Mouse (Mus musculus) embryo, embryonic 10.5 days (tissue): ENCODE measurements around the gene Chst4.

Experiments
- DNase-seq: peaks from one replicate; pipeline ENCODE4 v3.0.0-alpha.2; 2015; ENCODE audit warnings: low spot score

Gene Chst4

GRCm38 (mm10) chr8:110039659-110040058, at the start of gene Chst4:
TSS of gene Chst4 (minus strand) at chr8:110039740.
- no peak for DNase-seq

GRCm38 (mm10) chr8:110082416-110083105, 43.0 kb upstream of the Chst4 start:
- no peak for DNase-seq

GRCm38 (mm10) chr8:110079282-110080221, 40.0 kb upstream of the Chst4 start, which contains the start of gene Zfp612:
TSS of gene Zfp612 (plus strand) at chr8:110079746.
- peak; percentile 71 for DNase-seq

GRCm38 (mm10) chr8:110074496-110074895, 35.0 kb upstream of the Chst4 start:
- DNase-seq, result no peak

GRCm38 (mm10) chr8:110071600-110071999, 32.1 kb upstream of the Chst4 start:
- DNase-seq, result peak; percentile 88

- DNase-seq, result no peak
These were observed 30.2 kb upstream of the Chst4 start for GRCm38 (mm10) chr8:110069706-110070105.

- DNase-seq, result no peak
These were observed 26.1 kb upstream of the Chst4 start for GRCm38 (mm10) chr8:110065676-110066075.

- DNase-seq, result no peak
These were observed 25.2 kb upstream of the Chst4 start for GRCm38 (mm10) chr8:110064606-110065365.

- no peak for DNase-seq
These were observed 24.6 kb upstream of the Chst4 start for GRCm38 (mm10) chr8:110064161-110064560.

GRCm38 (mm10) chr8:110058207-110058606, 18.7 kb upstream of the Chst4 start:
- DNase-seq, result no peak

- no peak for DNase-seq
These were observed 11.7 kb upstream of the Chst4 start for GRCm38 (mm10) chr8:110051208-110051607.

GRCm38 (mm10) chr8:110040509-110040908, 969 bp upstream of the Chst4 start:
- DNase-seq, result no peak

- no peak for DNase-seq
These were observed 324 bp downstream of the Chst4 start for GRCm38 (mm10) chr8:110039216-110039615.

- no peak for DNase-seq
These were observed 3.4 kb downstream of the Chst4 start for GRCm38 (mm10) chr8:110036156-110036555.

- DNase-seq, result peak; percentile 2
These were observed 5.2 kb downstream of the Chst4 start for GRCm38 (mm10) chr8:110034331-110034730.

- DNase-seq, result peak; percentile 44
These were observed 5.8 kb downstream of the Chst4 start for GRCm38 (mm10) chr8:110033771-110034170.

GRCm38 (mm10) chr8:110022768-110023344, 16.7 kb downstream of the Chst4 start:
- DNase-seq, result no peak

GRCm38 (mm10) chr8:110022081-110022480, 17.5 kb downstream of the Chst4 start:
- DNase-seq, result no peak

GRCm38 (mm10) chr8:110010868-110011267, 28.7 kb downstream of the Chst4 start:
- DNase-seq, result peak; percentile 69

GRCm38 (mm10) chr8:110008995-110009446, 30.5 kb downstream of the Chst4 start:
- no peak for DNase-seq

- DNase-seq, result no peak
These were observed 31.1 kb downstream of the Chst4 start for GRCm38 (mm10) chr8:110008228-110008994.
